Mouse (Mus musculus) forebrain, embryonic 13.5 days (tissue): ENCODE measurements around the gene Tigd3. TPM values are rescaled to one million over a fixed set of nuclear protein-coding genes. Genes with fewer than 3 reads are reported as not detected.
"Not testable (repeated sequence)": the region's sequence is repeated elsewhere in the genome, so short reads cannot be mapped to it uniquely, and the experiment has no call there.

Experiments
- ATAC-seq: fragments of 200-750 bp; cut with Nextera tagmentation; 2 replicates; pipeline ENCODE4 v1.8.0; 2017
- H3K27ac ChIP-seq: fragments of 300-500 bp; sonication (generic); 2 replicates; pipeline ENCODE4 v1.5.1; 2015; ENCODE audit warnings: inconsistent platforms, mild to moderate bottlenecking, moderate library complexity
- H3K27me3 ChIP-seq: fragments of 300-500 bp; sonication (generic); 2 replicates; pipeline ENCODE4 v1.6.1; 2015; ENCODE audit warnings: mild to moderate bottlenecking, inconsistent platforms
- H3K36me3 ChIP-seq: fragments of 300-500 bp; sonication (generic); 2 replicates; pipeline ENCODE4 v1.6.1; 2015; ENCODE audit warnings: mild to moderate bottlenecking, inconsistent platforms; ENCODE audit not compliant: poor library complexity, severe bottlenecking
- H3K4me1 ChIP-seq: fragments of 300-500 bp; sonication (generic); 2 replicates; pipeline ENCODE4 v1.6.1; 2015; ENCODE audit warnings: inconsistent platforms
- H3K4me2 ChIP-seq: fragments of 300-500 bp; sonication (generic); 2 replicates; pipeline ENCODE4 v1.6.1; 2015; ENCODE audit warnings: inconsistent platforms, mild to moderate bottlenecking, moderate library complexity
- H3K4me3 ChIP-seq: fragments of 300-500 bp; sonication (generic); 2 replicates; pipeline ENCODE4 v1.5.1; 2015; ENCODE audit warnings: mild to moderate bottlenecking, inconsistent platforms
- H3K9ac ChIP-seq: fragments of 300-500 bp; sonication (generic); 2 replicates; pipeline ENCODE4 v1.6.1; 2015; ENCODE audit warnings: mild to moderate bottlenecking, inconsistent platforms
- H3K9me3 ChIP-seq: fragments of 300-500 bp; sonication (generic); replicated peaks from 2 replicates; pipeline ENCODE4 v1.6.1; 2016; ENCODE audit warnings: inconsistent platforms
- WGBS: fragments of 180-500 bp; shearing (Covaris S2); methylation state at CpG from one replicate; pipeline ENCODE4 v1.1.7; 2015; 5-methylcytosine and 5-hydroxymethylcytosine counted together
- polyA plus RNA-seq: library from polyadenylated mRNA; unstranded; fragments of >200 nt; fragmentation: Nextera tagmentation; extraction: Ambion mirVana; gene quantifications from 2 replicates; pipeline ENCODE4 v1.2.1, GENCODE M21; 2015

The Tigd3 gene
- polyA plus RNA-seq, 1 experiment from 2014 or later: 13.1 TPM

DNA sequence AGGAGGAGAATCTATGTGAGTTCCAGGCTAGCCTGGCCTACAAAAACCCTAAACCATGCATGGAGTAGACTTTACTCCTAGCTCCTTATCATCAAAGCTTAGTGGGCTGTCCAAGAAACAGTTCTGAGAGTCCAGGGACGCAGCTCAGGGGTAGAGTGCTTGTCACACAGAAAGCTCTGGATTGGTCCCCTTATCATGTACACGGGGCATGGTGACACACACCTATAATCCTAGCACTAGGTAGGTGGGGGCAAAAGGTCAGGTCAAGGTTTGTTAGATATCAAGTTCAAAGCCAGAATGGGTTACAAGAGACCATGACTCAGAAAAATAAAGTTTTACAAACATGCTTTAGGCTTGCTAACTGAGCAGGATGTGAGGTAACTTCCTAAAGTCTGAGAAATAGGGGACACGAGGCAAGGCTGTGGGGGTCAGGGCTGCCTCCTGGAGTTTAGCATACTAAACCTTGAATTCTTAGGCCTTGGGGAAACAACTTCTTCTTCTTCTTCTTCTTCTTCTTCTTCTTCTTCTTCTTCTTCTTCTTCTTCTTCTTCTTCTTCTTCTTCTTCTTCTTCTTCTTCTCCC is 6.6 kb downstream of the Tigd3 start:
- no peak overlapping the region for H3K4me3 ChIP-seq
- H3K27me3 ChIP-seq: no peaks in the 10 kb centered on the region
- H3K36me3 ChIP-seq: peaks cover 11% of the 10 kb centered on the region
- no peak for ATAC-seq
- H3K9ac ChIP-seq: no peak overlapping the region
- no peak overlapping the region for H3K27ac ChIP-seq
- 79% methylated on average over 3 of the region's 3 CpGs for WGBS
- H3K9me3 ChIP-seq: no peaks in the 10 kb centered on the region
- peaks cover 16% of the 10 kb centered on the region for H3K4me1 ChIP-seq
- H3K4me2 ChIP-seq: no peak overlapping the region

DNA sequence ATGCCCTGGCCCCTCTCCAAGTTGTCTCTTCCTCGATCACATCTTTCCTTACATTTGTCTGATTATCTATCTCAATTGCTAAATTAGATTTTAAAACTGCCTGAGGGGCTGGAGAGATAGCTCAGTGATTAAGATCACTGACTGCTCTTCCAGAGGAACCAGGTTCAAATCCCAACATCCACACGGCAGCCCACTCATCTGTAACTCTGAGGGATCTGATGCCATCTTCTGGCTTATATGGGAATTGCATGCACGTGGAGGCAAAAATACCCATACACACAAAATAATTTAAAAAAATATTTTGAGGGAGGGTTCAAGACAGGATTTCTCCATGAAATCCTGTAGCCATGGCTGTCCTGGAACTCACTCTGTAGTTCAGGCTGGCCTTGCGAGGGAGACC is 8.1 kb downstream of the Tigd3 start:
- Histone ChIP-seq H3K9me3 (no peaks in the 10 kb centered on the region), H3K36me3 (no peaks in the 10 kb centered on the region), H3K4me2 (no peak overlapping the region), H3K27ac (no peak overlapping the region), H3K9ac (no peak overlapping the region), H3K4me1 (peaks cover 6% of the 10 kb centered on the region; the same call in 1 of the 2 replicates), H3K27me3 (no peaks in the 10 kb centered on the region), H3K4me3 (no peak overlapping the region)
- ATAC-seq: no peak
- 55% methylated on average over 4 of the region's 4 CpGs for WGBS

DNA sequence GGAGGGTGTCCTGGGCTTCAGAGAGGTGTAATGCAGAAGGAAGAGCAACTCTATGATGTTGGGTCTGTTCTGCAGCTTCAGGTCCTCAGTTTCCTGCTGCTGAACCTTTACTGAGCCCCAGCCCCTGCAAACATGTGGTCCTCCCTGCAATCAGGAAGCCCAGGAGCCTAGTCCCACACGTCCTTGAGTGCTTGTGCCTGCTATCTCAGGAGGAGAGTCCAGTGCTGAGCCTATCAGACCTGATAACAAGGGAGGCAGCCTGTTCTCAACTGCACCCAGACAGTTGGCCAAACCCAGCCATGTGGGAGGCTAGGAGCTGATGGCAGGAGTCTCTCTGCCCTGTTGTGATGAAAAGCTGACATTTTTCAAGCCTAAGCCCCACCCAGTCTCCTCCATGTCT is 10.0 kb downstream of the Tigd3 start:
- H3K9me3 ChIP-seq: no peaks in the 10 kb centered on the region
- ATAC-seq: no peak
- H3K4me1 ChIP-seq: no peaks in the 10 kb centered on the region
- whole genome bisulfite sequencing: 56% methylated on average over 1 of the region's 1 CpGs
- H3K27me3 ChIP-seq: no peaks in the 10 kb centered on the region
- no peak overlapping the region for H3K9ac ChIP-seq
- no peak overlapping the region for H3K4me2 ChIP-seq
- no peak overlapping the region for H3K27ac ChIP-seq
- no peak overlapping the region for H3K4me3 ChIP-seq
- no peaks in the 10 kb centered on the region for H3K36me3 ChIP-seq

- H3K4me3 ChIP-seq, H3K36me3 ChIP-seq, H3K27ac ChIP-seq, H3K9ac ChIP-seq, H3K9me3 ChIP-seq, H3K4me1 ChIP-seq, H3K4me2 ChIP-seq, ATAC-seq, H3K27me3 ChIP-seq: not testable (repeated sequence)
- 90% methylated on average over 5 of the region's 5 CpGs for WGBS
Observed at GRCm38 (mm10) chr19:5882079-5882478, 11.9 kb downstream of the Tigd3 start.

- no peak overlapping the region for H3K4me3 ChIP-seq
- H3K27ac ChIP-seq: no peak overlapping the region
- H3K9me3 ChIP-seq: no peaks in the 10 kb centered on the region
- no peak overlapping the region for H3K9ac ChIP-seq
- no peak for ATAC-seq
- no peak overlapping the region for H3K4me2 ChIP-seq
- peaks cover 7% of the 10 kb centered on the region; the same call in 1 of the 2 replicates for H3K4me1 ChIP-seq
- no peaks in the 10 kb centered on the region for H3K27me3 ChIP-seq
- 94% methylated on average over 6 of the region's 6 CpGs for WGBS
- no peaks in the 10 kb centered on the region for H3K36me3 ChIP-seq
Observed at GRCm38 (mm10) chr19:5881155-5881554, 12.8 kb downstream of the Tigd3 start.

- H3K27ac ChIP-seq: no peak overlapping the region
- no peak for ATAC-seq
- H3K9ac ChIP-seq: no peak overlapping the region
- no peak overlapping the region for H3K4me2 ChIP-seq
- H3K4me3 ChIP-seq: no peak overlapping the region
- H3K4me1 ChIP-seq: peaks cover 14% of the 10 kb centered on the region
- no peaks in the 10 kb centered on the region for H3K9me3 ChIP-seq
- 95% methylated on average over 7 of the region's 7 CpGs for WGBS
- no peaks in the 10 kb centered on the region for H3K27me3 ChIP-seq
- no peaks in the 10 kb centered on the region for H3K36me3 ChIP-seq
Observed at GRCm38 (mm10) chr19:5879735-5880134, 14.2 kb downstream of the Tigd3 start.

DNA sequence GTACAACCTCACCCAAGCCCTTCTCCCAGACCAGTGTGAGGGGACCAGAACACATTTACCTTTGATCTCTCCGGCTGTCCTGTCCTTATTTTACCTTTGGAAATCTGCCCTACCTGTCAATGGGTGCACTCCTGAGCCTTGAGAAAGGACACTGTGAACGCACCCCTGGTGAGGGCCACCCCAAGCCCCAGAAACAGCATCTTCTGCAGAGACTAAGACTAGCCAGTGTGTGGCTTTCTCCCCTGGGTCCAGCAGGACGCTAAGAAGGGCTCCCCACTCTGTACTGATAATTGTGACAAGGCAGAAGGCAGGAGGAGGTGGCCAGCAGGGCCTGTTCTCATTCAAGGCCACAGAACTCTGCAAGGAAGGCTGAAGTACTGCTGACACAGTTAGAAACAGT is 15.0 kb downstream of the Tigd3 start:
- ATAC-seq: no peak
- Histone ChIP-seq H3K4me2 (no peak overlapping the region), H3K27ac (no peak overlapping the region), H3K4me3 (no peak overlapping the region), H3K36me3 (no peaks in the 10 kb centered on the region), H3K9me3 (no peaks in the 10 kb centered on the region), H3K4me1 (peaks cover 22% of the 10 kb centered on the region), H3K9ac (no peak overlapping the region), H3K27me3 (no peaks in the 10 kb centered on the region)
- 76% methylated on average over 3 of the region's 3 CpGs for WGBS

GRCm38 (mm10) chr19:5878362-5878722 is 15.6 kb downstream of the Tigd3 start:
- Histone ChIP-seq H3K9ac (peak overlapping the region; percentile 43; the same call in 1 of the 2 replicates), H3K4me1 (peaks cover 28% of the 10 kb centered on the region), H3K36me3 (no peaks in the 10 kb centered on the region), H3K9me3 (no peaks in the 10 kb centered on the region), H3K4me3 (no peak overlapping the region), H3K27me3 (no peaks in the 10 kb centered on the region), H3K4me2 (peak overlapping the region; percentile 7; the same call in 1 of the 2 replicates), H3K27ac (no peak overlapping the region)
- WGBS: 80% methylated on average over 7 of the region's 7 CpGs
- ATAC-seq: no peak

DNA sequence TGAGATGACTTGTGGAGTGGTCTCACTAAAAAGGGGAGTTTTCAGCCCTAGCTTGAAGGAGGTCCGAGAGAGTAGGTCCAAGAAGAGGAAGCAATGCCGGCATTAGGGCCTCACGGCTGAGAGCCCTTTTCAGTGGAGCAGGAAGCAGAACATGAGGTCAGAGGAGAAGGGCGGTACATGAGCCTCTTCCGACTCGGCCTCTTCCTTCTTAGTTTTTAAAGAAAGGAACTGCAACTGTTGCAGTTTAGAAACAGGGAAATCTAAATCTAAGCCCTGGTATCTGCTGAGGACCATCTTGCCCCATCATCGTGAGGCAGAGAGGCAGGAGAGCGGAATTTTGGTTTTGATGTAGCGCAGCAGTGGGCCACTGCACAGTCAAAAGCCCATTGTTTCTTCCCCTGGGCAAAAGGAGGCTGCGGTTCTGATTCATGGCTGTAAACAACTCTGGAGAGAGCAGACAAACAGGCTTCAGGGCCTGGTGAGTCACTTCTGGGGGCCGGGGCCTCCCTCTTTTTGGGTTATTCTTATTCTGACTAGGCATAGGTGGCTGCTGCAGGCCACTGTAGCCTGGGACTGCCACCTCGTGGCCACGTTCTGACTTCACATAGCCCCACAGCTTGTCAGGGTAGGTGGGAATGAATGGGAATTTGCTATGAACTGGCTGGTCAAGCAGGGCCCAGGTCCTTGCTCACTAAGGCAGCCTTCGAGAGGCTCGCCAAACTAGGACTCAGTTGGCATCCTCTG is 16.2 kb downstream of the Tigd3 start, which contains the start of gene Slc25a45:
Slc25a45 (plus strand) TSS at position 191 of the 744 bp plus-strand sequence.
- 45% methylated on average over 15 of the region's 15 CpGs for WGBS
- Histone ChIP-seq H3K36me3 (peaks cover 3% of the 10 kb centered on the region; the same call in 1 of the 2 replicates), H3K4me1 (peaks cover 28% of the 10 kb centered on the region), H3K4me3 (no peak within 1 kb of the TSS), H3K9me3 (no peaks in the 10 kb centered on the region), H3K4me2 (peak within 1 kb of the TSS; percentile 7; the same call in 1 of the 2 replicates), H3K27ac (no peak within 1 kb of the TSS), H3K9ac (peak within 1 kb of the TSS; percentile 43; the same call in 1 of the 2 replicates), H3K27me3 (no peaks in the 10 kb centered on the region)
- peak; percentile 43; the same call in 1 of the 2 replicates for ATAC-seq

GRCm38 (mm10) chr19:5874969-5875480 is 18.9 kb downstream of the Tigd3 start, which contains the start of gene Frmd8:
Gene Frmd8 (minus strand): TSS chr19:5875274.
- Histone ChIP-seq H3K27me3 (no peaks in the 10 kb centered on the region), H3K36me3 (peaks cover 16% of the 10 kb centered on the region), H3K4me1 (peaks cover 41% of the 10 kb centered on the region), H3K4me3 (peak within 1 kb of the TSS; percentile 81), H3K27ac (peak within 1 kb of the TSS; percentile 75), H3K4me2 (peak within 1 kb of the TSS; percentile 90), H3K9ac (peak within 1 kb of the TSS; percentile 85), H3K9me3 (no peaks in the 10 kb centered on the region)
- ATAC-seq: peak; percentile 92
- WGBS: under 1% methylated on average over 37 of the region's 37 CpGs

GRCm38 (mm10) chr19:5874391-5874968 is 19.5 kb downstream of the Tigd3 start:
- no peak overlapping the region for H3K27ac ChIP-seq
- peak overlapping the region; percentile 90 for H3K4me2 ChIP-seq
- no peaks in the 10 kb centered on the region for H3K27me3 ChIP-seq
- no peaks in the 10 kb centered on the region for H3K9me3 ChIP-seq
- 6% methylated on average over 13 of the region's 13 CpGs for WGBS
- no peak for ATAC-seq
- peaks cover 41% of the 10 kb centered on the region for H3K4me1 ChIP-seq
- peaks cover 21% of the 10 kb centered on the region for H3K36me3 ChIP-seq
- H3K9ac ChIP-seq: peak overlapping the region; percentile 85
- peak overlapping the region; percentile 81 for H3K4me3 ChIP-seq

GRCm38 (mm10) chr19:5872931-5873556 is 20.9 kb downstream of the Tigd3 start:
- Histone ChIP-seq H3K4me2 (no peak overlapping the region), H3K9me3 (no peaks in the 10 kb centered on the region), H3K4me1 (peaks cover 38% of the 10 kb centered on the region), H3K9ac (no peak overlapping the region), H3K36me3 (peaks cover 36% of the 10 kb centered on the region), H3K4me3 (no peak overlapping the region), H3K27me3 (no peaks in the 10 kb centered on the region), H3K27ac (no peak overlapping the region)
- no peak for ATAC-seq
- 90% methylated on average over 19 of the region's 19 CpGs for WGBS
